Mouse (Mus musculus) CD8-positive naive resting alpha-beta T cell, adult 57 days (primary cell): ENCODE data around the gene Tex11. TPM values are rescaled to one million over a fixed set of nuclear protein-coding genes. Genes with fewer than 3 reads are reported as not detected.

Source experiments
- total RNA-seq: library from RNA; stranded (reverse); gene quantifications from one replicate; pipeline ENCODE4 v1.2.4, GENCODE M21; 2023

Gene Tex11
- total RNA-seq, result 0.24 TPM

DNA sequence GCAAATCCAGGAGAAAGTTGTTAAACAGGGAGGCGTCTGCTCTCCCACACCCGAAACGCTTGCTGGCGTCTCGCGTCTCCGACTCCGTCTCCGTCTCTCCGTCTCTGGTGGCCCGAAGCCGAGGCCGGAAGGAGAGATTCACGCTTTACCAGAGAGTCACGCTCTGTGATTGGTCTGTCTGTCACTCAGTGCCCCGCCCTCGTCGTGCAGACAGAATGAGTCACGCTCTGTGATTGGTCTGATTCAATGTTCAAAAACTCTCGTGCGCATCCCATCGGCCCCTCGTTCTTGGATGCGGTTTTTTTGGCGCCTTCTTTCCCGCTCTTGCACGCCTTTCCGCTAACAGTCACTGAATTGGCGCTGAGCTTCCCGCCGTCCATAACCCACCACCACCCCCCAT, at the start of gene Tex11:
Gene Tex11, minus strand, starts transcription at position 127 of the 400 bp plus-strand sequence.

GRCm38 (mm10) chrX:101085920-101086319, 26.5 kb upstream of the Tex11 start, which contains the start of gene Slc7a3:
TSS of gene Slc7a3 (minus strand) at chrX:101086020.

Other genes starting within 250 kb of the Tex11 start
- gene Slc7a3, start 26.4 kb upstream of the Tex11 start, total RNA-seq, result 0.73 TPM
- 46.4 TPM for gene Snx12, start 162.9 kb upstream of the Tex11 start, total RNA-seq
- 48.0 TPM for gene Foxo4, start 194.9 kb upstream of the Tex11 start, total RNA-seq
- gene Gm614, start 204.3 kb upstream of the Tex11 start, total RNA-seq, result 41.4 TPM
- gene Il2rg, start 208.6 kb upstream of the Tex11 start, total RNA-seq, result 618 TPM
- gene Gm20489, start 209.4 kb upstream of the Tex11 start, total RNA-seq, result not detected
- gene Med12, start 214.4 kb upstream of the Tex11 start, total RNA-seq, result 162 TPM
- gene Nlgn3, start 239.5 kb upstream of the Tex11 start, total RNA-seq, result 0.61 TPM